Mouse (Mus musculus) liver, adult 2 months (tissue): ENCODE data around the gene Dbi. TPM values are rescaled to one million over a fixed set of nuclear protein-coding genes. Genes with fewer than 3 reads are reported as not detected.
A peak's percentile ranks its signal among the peaks of the same experiment; 100 is the strongest.

ENCODE experiments used
- DNase-seq: peaks from one replicate; pipeline ENCODE4 v3.0.0-alpha.2; 2011; ENCODE audit warnings: low read depth, low spot score; ENCODE audit errors: extremely low read depth
- H3K27ac ChIP-seq: fragments of 200-500 bp; replicated peaks from 2 replicates; pipeline ENCODE4 v1.5.1; 2012; ENCODE audit warnings: low read depth, mild to moderate bottlenecking, control low read depth, inconsistent platforms, low read length; ENCODE audit not compliant: insufficient read depth
- H3K27me3 ChIP-seq: fragments of 200-500 bp; 2 replicates; pipeline ENCODE4 v1.6.1; 2012; ENCODE audit warnings: mild to moderate bottlenecking, moderate library complexity, low read length, inconsistent platforms; ENCODE audit not compliant: control insufficient read depth, insufficient read depth
- H3K36me3 ChIP-seq: fragments of 200-500 bp; 2 replicates; pipeline ENCODE4 v1.6.1; 2012; ENCODE audit warnings: low read length, inconsistent platforms; ENCODE audit not compliant: control insufficient read depth, insufficient read depth
- H3K4me1 ChIP-seq: fragments of 200-500 bp; 2 replicates; pipeline ENCODE4 v1.6.1; 2011; ENCODE audit warnings: low read length; ENCODE audit not compliant: control insufficient read depth, insufficient read depth
- H3K4me3 ChIP-seq: fragments of 200-500 bp; 2 replicates; pipeline ENCODE4 v1.5.1; 2011; ENCODE audit warnings: low read depth, mild to moderate bottlenecking, control low read depth, low read length, moderate library complexity; ENCODE audit not compliant: insufficient read depth
- H3K79me2 ChIP-seq: fragments of 200-500 bp; 2 replicates; pipeline ENCODE4 v1.6.1; 2012; ENCODE audit warnings: inconsistent platforms, mild to moderate bottlenecking, low read length, moderate library complexity; ENCODE audit not compliant: control insufficient read depth, insufficient read depth
- H3K9ac ChIP-seq: fragments of 200-500 bp; 2 replicates; pipeline ENCODE4 v1.6.1; 2012; ENCODE audit warnings: low read depth, mild to moderate bottlenecking, control low read depth, inconsistent platforms, low read length
- CTCF ChIP-seq: fragments of 200-500 bp; IDR thresholded peaks from 2 replicates; pipeline ENCODE4 v1.5.1; 2011; ENCODE audit warnings: low read depth, low read length, control low read depth
- POLR2A ChIP-seq: fragments of 200-500 bp; IDR thresholded peaks from 2 replicates; pipeline ENCODE4 v1.6.1; 2011; ENCODE audit warnings: low read length, control low read depth; ENCODE audit not compliant: insufficient read depth; ENCODE audit errors: extremely low read depth
- WGBS: fragments of 180-500 bp; shearing (Covaris S2); methylation state at CpG from one replicate; pipeline ENCODE4 v1.1.7; 2018; 5-methylcytosine and 5-hydroxymethylcytosine counted together
- polyA plus RNA-seq: library from polyadenylated mRNA; depleted of rRNA; stranded (reverse); fragments of >200 nt; gene quantifications from 2 replicates; pipeline ENCODE4 v1.2.3, GENCODE M21; 2012
- total RNA-seq: library from RNA; depleted of rRNA; stranded (reverse); fragments of >200 nt; gene quantifications from 2 replicates; pipeline ENCODE4 v1.2.3, GENCODE M21; 2014

Gene Dbi
- total and polyA plus RNA-seq, 2 experiments: 1,632 to 1,850 TPM

GRCm38 (mm10) chr1:120158474-120159127 lies 37.7 kb upstream of the Dbi start:
- no peak for DNase-seq
- WGBS: 86% methylated on average over 9 of the region's 9 CpGs
- Histone ChIP-seq H3K79me2 (no peaks in the 10 kb centered on the region), H3K4me3 (no peak overlapping the region), H3K4me1 (no peaks in the 10 kb centered on the region), H3K27me3 (no peaks in the 10 kb centered on the region), H3K9ac (no peak overlapping the region), H3K27ac (no peak overlapping the region), H3K36me3 (no peaks in the 10 kb centered on the region)
- TF ChIP-seq CTCF (no peak), POLR2A (no peak)

- peak; percentile 32 for DNase-seq
- TF ChIP-seq POLR2A (no peak), CTCF (peak; percentile 77)
- WGBS: 21% methylated on average over 1 of the region's 1 CpGs
These were observed 34.4 kb upstream of the Dbi start for GRCm38 (mm10) chr1:120155325-120155724.

GRCm38 (mm10) chr1:120154232-120154631 lies 33.4 kb upstream of the Dbi start:
- no peak overlapping the region for H3K9ac ChIP-seq
- H3K27ac ChIP-seq: no peak overlapping the region
- H3K4me3 ChIP-seq: no peak overlapping the region
- no peaks in the 10 kb centered on the region for H3K4me1 ChIP-seq
- TF ChIP-seq CTCF (peak; percentile 57), POLR2A (no peak)
- H3K36me3 ChIP-seq: no peaks in the 10 kb centered on the region
- peak; percentile 34 for DNase-seq
- H3K27me3 ChIP-seq: no peaks in the 10 kb centered on the region
- H3K79me2 ChIP-seq: no peaks in the 10 kb centered on the region

More at GRCm38 (mm10) chr1:120155325-120155724, 34.4 kb upstream of the Dbi start:
- Histone ChIP-seq H3K9ac (no peak overlapping the region), H3K27me3 (no peaks in the 10 kb centered on the region), H3K4me3 (no peak overlapping the region), H3K36me3 (no peaks in the 10 kb centered on the region), H3K4me1 (no peaks in the 10 kb centered on the region), H3K27ac (no peak overlapping the region), H3K79me2 (no peaks in the 10 kb centered on the region)

- H3K4me3 ChIP-seq: no peak overlapping the region
- peak; percentile 60 for DNase-seq
- no peaks in the 10 kb centered on the region for H3K79me2 ChIP-seq
- H3K36me3 ChIP-seq: no peaks in the 10 kb centered on the region
- no peak overlapping the region for H3K27ac ChIP-seq
- H3K27me3 ChIP-seq: no peaks in the 10 kb centered on the region
- no peaks in the 10 kb centered on the region for H3K4me1 ChIP-seq
- H3K9ac ChIP-seq: no peak overlapping the region
- TF ChIP-seq POLR2A (no peak), CTCF (no peak)
These were observed 26.1 kb upstream of the Dbi start for GRCm38 (mm10) chr1:120146994-120147393.

GRCm38 (mm10) chr1:120145527-120146216 lies 24.8 kb upstream of the Dbi start:
- WGBS: 88% methylated on average over 8 of the region's 8 CpGs
- Histone ChIP-seq H3K4me1 (no peaks in the 10 kb centered on the region), H3K27ac (no peak overlapping the region), H3K9ac (no peak overlapping the region), H3K79me2 (no peaks in the 10 kb centered on the region), H3K4me3 (no peak overlapping the region), H3K36me3 (no peaks in the 10 kb centered on the region), H3K27me3 (no peaks in the 10 kb centered on the region)
- DNase-seq: no peak
- TF ChIP-seq CTCF (no peak), POLR2A (no peak)

- no peaks in the 10 kb centered on the region for H3K79me2 ChIP-seq
- H3K27ac ChIP-seq: no peak overlapping the region
- no peak overlapping the region for H3K4me3 ChIP-seq
- 46% methylated on average over 5 of the region's 5 CpGs for WGBS
- peak; percentile 56 for DNase-seq
- no peak overlapping the region for H3K9ac ChIP-seq
- no peaks in the 10 kb centered on the region for H3K27me3 ChIP-seq
- H3K36me3 ChIP-seq: no peaks in the 10 kb centered on the region
- TF ChIP-seq POLR2A: no peak
- TF ChIP-seq CTCF: no peak
- H3K4me1 ChIP-seq: no peaks in the 10 kb centered on the region
These were observed 21.7 kb upstream of the Dbi start for GRCm38 (mm10) chr1:120142551-120142950.
